Mouse (Mus musculus): ENCODE results near the gene Thtpa. TPM values are rescaled to one million over a fixed set of nuclear protein-coding genes. Genes with fewer than 3 reads are reported as not detected.

Thtpa gene
- 25.0 and 26.2 TPM in 2 replicates for polyA plus RNA-seq (2015; fragmentation: Nextera tagmentation; extraction: Ambion mirVana)

DNA sequence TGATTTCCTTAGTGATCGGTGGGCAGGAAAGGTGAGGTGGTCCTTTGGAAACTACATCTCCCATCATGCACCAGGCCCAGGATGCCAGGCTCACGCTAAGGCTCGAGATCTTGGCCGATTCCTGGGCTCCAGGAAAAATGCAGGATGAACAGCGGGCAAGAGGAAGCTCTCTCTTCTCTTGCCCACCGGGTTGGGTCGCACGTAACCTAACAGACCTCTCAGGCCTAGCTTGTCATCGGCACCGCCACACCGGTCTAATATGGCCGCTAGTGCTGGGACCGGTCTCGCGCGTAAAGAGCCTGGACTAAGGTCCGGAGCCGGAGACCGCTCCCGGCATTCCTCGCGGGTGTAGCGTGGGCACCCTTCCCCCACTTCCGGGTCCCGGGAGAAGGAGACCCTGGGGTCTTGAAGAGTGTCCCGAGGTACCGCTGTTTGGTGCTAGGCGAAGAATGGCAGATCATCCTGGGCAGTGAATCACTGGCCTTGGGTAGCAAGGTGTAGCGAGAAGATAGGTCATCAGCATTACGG is at the start of gene Thtpa:
Gene Thtpa (plus strand): TSS at position 81 of the 528 bp plus-strand sequence.

DNA sequence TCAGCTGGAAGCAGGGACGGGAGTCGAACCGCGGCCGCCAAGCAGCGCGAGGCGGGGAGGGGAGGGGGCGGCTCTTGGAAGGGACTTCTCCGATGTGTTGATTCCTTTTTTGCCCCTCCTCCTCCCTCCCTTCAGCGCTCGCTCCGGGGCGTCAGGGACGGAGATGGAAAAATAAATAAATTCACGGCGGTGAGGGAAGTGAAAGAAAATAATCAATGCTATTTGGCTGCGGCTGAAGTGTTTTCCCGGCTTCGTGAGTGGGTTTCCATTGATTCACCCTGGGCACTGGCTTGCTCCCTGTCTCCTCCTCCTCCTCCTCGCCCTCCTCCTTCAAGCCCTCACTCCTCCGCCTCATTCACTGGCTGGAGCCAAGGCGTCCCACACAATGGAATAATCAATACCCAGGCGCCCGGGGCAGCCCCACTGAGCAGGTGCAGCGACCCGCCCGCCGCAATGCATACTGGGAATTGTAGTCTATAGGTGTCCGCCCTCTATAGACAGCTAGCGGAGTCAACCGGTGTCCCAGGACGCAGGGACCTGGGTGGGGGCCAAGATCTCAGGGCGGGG is 2.5 kb upstream of the Thtpa start, which contains the start of gene Zfhx2:
Gene Zfhx2 (minus strand): TSS at position 314 of the 567 bp plus-strand sequence.

DNA sequence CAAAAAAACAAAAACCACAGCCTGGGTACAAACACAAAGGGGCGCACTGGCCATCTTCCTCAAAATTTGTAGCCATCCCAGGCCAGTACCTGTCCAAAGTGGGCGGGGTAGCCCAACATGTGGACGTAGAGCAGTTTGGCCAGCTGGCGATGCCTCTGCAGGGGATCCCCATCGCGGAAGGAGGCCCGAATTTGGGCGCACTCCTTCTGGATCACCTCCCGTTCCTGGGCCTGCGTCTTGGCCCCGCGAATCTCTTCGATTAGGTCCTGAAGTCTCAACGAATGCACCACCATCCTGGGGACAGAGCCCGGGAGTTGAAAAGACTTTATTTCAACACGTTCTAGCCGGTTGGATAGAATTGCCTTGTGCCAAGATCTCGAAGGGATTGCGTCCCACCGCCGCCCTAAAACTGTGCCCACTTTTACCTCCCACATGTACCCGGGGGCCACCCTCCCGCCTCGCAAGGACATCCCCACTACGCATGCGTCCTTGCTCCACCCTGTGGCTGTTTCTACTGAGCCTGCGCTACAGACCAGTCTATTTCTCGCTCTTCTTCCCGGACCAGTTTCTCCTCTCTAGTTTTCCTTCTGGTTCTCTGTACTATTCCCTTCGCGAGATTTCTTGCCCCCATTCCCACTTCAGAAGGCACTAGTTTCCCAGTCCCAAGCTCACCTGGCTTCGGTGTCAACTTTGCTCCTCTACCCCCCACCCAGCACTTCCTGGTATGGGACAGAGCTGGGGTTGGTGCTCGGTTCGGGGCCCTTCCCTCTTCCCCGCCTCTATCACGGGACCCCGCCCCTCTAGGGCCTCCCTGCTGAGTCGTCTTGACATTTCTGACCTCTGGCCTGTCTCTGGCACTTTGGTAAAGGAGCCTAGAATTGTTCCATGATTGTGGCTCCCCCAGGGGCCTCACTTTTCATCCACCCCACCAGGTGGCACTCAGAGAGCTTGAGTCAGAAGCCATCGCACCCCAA is 11.5 kb downstream of the Thtpa start, which contains the start of gene Ap1g2:
Gene Ap1g2 (minus strand): TSS at position 758 of the 974 bp plus-strand sequence.

GRCm38 (mm10) chr14:55116425-55117200 is 22.0 kb downstream of the Thtpa start, which contains the start of gene Jph4:
Jph4 (minus strand) TSS chr14:55116935.

Other genes with a start within 250 kb of the Thtpa start
- 8.5 and 10.5 TPM in 2 replicates for gene Homez, start 223.8 kb upstream of the Thtpa start, polyA plus RNA-seq (2015; fragmentation: Nextera tagmentation; extraction: Ambion mirVana)
- 7.9 and 8.4 TPM in 2 replicates for gene Ppp1r3e, start 217.2 kb upstream of the Thtpa start, polyA plus RNA-seq (2015; fragmentation: Nextera tagmentation; extraction: Ambion mirVana)
- gene Bcl2l2, start 211.4 kb upstream of the Thtpa start, polyA plus RNA-seq (2015; fragmentation: Nextera tagmentation; extraction: Ambion mirVana) = 4.3 and 5.6 TPM in 2 replicates
- gene Gm20521, start 211.3 kb upstream of the Thtpa start, polyA plus RNA-seq (2015; fragmentation: Nextera tagmentation; extraction: Ambion mirVana) = not detected in 2 replicates
- 150 and 168 TPM in 2 replicates for gene Pabpn1, start 202.3 kb upstream of the Thtpa start, polyA plus RNA-seq (2015; fragmentation: Nextera tagmentation; extraction: Ambion mirVana)
- 466 and 485 TPM in 2 replicates for gene Slc22a17, start 181.7 kb upstream of the Thtpa start, polyA plus RNA-seq (2015; fragmentation: Nextera tagmentation; extraction: Ambion mirVana)
- 14.2 and 14.9 TPM in 2 replicates for gene Efs, start 168.7 kb upstream of the Thtpa start, polyA plus RNA-seq (2015; fragmentation: Nextera tagmentation; extraction: Ambion mirVana)
- gene Il25, start 162.1 kb upstream of the Thtpa start, polyA plus RNA-seq (2015; fragmentation: Nextera tagmentation; extraction: Ambion mirVana) = 0.43 and 0.81 TPM in 2 replicates
- 73.0 and 76.3 TPM in 2 replicates for gene Cmtm5, start 158.5 kb upstream of the Thtpa start, polyA plus RNA-seq (2015; fragmentation: Nextera tagmentation; extraction: Ambion mirVana)
- gene Myh6, start 127.9 kb upstream of the Thtpa start, polyA plus RNA-seq (2015; fragmentation: Nextera tagmentation; extraction: Ambion mirVana) = 1.7 and 2.0 TPM in 2 replicates
- gene Gm17428, start 117.9 kb upstream of the Thtpa start, polyA plus RNA-seq (2015; fragmentation: Nextera tagmentation; extraction: Ambion mirVana) = not detected in 2 replicates
- gene Myh7, start 100.2 kb upstream of the Thtpa start, polyA plus RNA-seq (2015; fragmentation: Nextera tagmentation; extraction: Ambion mirVana) = 4.2 and 4.5 TPM in 2 replicates
- gene Ngdn, start 79.3 kb upstream of the Thtpa start, polyA plus RNA-seq (2015; fragmentation: Nextera tagmentation; extraction: Ambion mirVana) = 46.3 and 47.4 TPM in 2 replicates
- gene Zfhx2, start 2.5 kb upstream of the Thtpa start, polyA plus RNA-seq (2015; fragmentation: Nextera tagmentation; extraction: Ambion mirVana) = 11.3 and 14.4 TPM in 2 replicates
- 3.7 and 4.3 TPM in 2 replicates for gene Ap1g2, start 11.8 kb downstream of the Thtpa start, polyA plus RNA-seq (2015; fragmentation: Nextera tagmentation; extraction: Ambion mirVana)
- 40.1 and 45.6 TPM in 2 replicates for gene Jph4, start 22.2 kb downstream of the Thtpa start, polyA plus RNA-seq (2015; fragmentation: Nextera tagmentation; extraction: Ambion mirVana)
- 1.8 and 2.7 TPM in 2 replicates for gene Dhrs2, start 127.2 kb downstream of the Thtpa start, polyA plus RNA-seq (2015; fragmentation: Nextera tagmentation; extraction: Ambion mirVana)

Data from neural tube, postnatal 0 days (tissue).